Mouse (Mus musculus) liver, postnatal 0 days (tissue): ENCODE results near the gene Slc16a1.

Experiments
- CTCF ChIP-seq: sonication (generic); IDR thresholded peaks from 2 replicates; pipeline ENCODE4 v1.5.1; 2016; ENCODE audit warnings: antibody characterized with exemption, low read depth
- EP300 ChIP-seq: IDR thresholded peaks from 2 replicates; pipeline ENCODE4 v1.6.1; 2016; ENCODE audit warnings: antibody characterized with exemption, low read depth, mild to moderate bottlenecking

DNA sequence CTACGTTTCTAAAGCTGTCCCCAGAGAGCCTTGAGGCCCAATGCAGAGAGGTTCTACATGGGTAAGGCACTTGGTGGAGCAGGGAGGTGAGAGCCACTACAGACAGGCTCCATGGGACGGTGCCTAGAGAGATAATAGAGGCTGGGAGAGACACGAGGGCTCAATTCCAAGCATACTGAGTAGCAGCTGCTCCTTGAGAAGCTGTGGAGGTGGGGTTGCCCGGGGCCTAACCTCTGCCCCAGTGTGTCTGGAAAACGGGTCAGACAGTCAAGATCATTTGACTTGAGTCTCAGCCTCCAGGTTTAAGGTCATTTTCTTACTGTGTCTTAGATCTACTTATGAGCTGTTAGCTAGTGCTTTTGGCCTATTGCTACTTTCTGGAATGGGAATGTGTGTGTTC, 25.4 kb upstream of the Slc16a1 start:
- TF ChIP-seq CTCF (no peak), EP300 (no peak)
